Mouse (Mus musculus): ENCODE data around the gene Ttc9c. TPM values are rescaled to one million over a fixed set of nuclear protein-coding genes. Genes with fewer than 3 reads are reported as not detected.

Gene Ttc9c
- polyA plus RNA-seq, 1 experiment from 2014 or later, result 37.0 TPM

DNA sequence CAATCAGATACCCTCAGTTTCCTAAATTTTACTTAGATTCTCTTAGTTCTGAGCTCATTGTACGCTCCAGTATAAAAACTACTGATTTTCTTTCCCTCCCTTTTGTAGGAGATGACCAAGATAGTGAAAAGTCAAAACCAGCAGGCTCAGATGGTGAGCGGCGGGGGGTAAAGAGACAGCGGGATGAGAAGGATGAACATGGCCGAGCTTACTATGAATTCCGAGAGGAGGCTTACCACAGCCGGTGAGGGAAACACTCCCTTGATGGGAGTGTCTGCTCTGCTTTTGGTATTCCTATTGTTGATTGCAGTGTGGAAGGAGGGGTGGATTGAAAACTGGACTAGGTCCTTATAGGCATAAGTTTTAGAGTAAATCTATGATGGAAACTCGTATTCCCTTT lies 3.6 kb upstream of the Ttc9c start:
- WGBS, result 73% methylated on average over 8 of the region's 8 CpGs
- Histone ChIP-seq H3K9me3 (replicated peaks) (no peaks in the 10 kb centered on the region), H3K36me3 (peaks cover 49% of the 10 kb centered on the region), H3K4me2 (peak overlapping the region; percentile 48), H3K4me1 (replicated peaks) (peaks cover 18% of the 10 kb centered on the region), H3K27me3 (replicated peaks) (no peaks in the 10 kb centered on the region), H3K9ac (0 out of 2 replicates have a peak overlapping the region, but pooled peaks have one; percentile 46), H3K4me3 (peak overlapping the region; percentile 97), H3K27ac (ENCODE audit: poor library complexity, severe bottlenecking) (no peak overlapping the region)
- no peak for ATAC-seq (ENCODE audit: insufficient number of reproducible peaks, low FRiP score)

GRCm38 (mm10) chr19:8821146-8821545 lies 2.0 kb upstream of the Ttc9c start:
- Histone ChIP-seq H3K4me2 (peak overlapping the region; percentile 95), H3K36me3 (peaks cover 43% of the 10 kb centered on the region), H3K4me3 (peak overlapping the region; percentile 97), H3K27me3 (replicated peaks) (no peaks in the 10 kb centered on the region), H3K9me3 (replicated peaks) (no peaks in the 10 kb centered on the region), H3K4me1 (replicated peaks) (peaks cover 26% of the 10 kb centered on the region), H3K27ac (ENCODE audit: poor library complexity, severe bottlenecking) (peak overlapping the region; percentile 99; the same call in 1 of the 2 replicates), H3K9ac (peak overlapping the region; percentile 98)
- under 1% methylated on average over 7 of the region's 7 CpGs for WGBS
- ATAC-seq (ENCODE audit: insufficient number of reproducible peaks, low FRiP score), result no peak

DNA sequence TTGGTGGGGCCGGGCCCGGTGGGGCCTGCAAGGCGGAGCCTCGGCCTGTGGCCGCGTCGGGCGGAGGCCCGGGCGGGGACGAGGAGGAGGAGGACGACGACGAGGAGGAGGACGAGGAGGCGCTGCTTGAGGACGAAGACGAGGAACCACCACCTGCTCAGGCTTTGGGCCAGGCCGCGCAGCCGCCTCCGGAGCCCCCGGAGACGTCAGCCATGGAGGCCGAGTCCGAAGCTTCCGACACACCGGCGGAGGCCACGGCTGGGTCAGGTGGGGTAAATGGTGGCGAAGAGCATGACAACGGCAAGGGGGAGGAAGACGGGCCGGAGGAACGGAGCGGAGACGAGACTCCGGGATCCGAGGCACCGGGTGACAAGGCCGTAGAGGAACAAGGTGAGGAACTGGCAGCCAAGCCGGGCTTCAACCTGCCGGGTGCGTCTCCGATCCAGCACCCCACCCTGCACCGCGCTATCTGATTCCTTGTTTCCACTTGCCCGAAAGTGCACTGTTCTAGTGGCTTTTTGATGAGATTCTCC lies 1.4 kb upstream of the Ttc9c start:
- Histone ChIP-seq H3K27ac (ENCODE audit: poor library complexity, severe bottlenecking) (peak overlapping the region; percentile 99), H3K4me2 (peak overlapping the region; percentile 95), H3K27me3 (replicated peaks) (no peaks in the 10 kb centered on the region), H3K9ac (peak overlapping the region; percentile 98), H3K9me3 (replicated peaks) (no peaks in the 10 kb centered on the region), H3K4me3 (peak overlapping the region; percentile 97), H3K4me1 (replicated peaks) (peaks cover 26% of the 10 kb centered on the region), H3K36me3 (peaks cover 41% of the 10 kb centered on the region)
- ATAC-seq (ENCODE audit: insufficient number of reproducible peaks, low FRiP score), result peak; percentile 44
- under 1% methylated on average over 46 of the region's 48 CpGs for WGBS

DNA sequence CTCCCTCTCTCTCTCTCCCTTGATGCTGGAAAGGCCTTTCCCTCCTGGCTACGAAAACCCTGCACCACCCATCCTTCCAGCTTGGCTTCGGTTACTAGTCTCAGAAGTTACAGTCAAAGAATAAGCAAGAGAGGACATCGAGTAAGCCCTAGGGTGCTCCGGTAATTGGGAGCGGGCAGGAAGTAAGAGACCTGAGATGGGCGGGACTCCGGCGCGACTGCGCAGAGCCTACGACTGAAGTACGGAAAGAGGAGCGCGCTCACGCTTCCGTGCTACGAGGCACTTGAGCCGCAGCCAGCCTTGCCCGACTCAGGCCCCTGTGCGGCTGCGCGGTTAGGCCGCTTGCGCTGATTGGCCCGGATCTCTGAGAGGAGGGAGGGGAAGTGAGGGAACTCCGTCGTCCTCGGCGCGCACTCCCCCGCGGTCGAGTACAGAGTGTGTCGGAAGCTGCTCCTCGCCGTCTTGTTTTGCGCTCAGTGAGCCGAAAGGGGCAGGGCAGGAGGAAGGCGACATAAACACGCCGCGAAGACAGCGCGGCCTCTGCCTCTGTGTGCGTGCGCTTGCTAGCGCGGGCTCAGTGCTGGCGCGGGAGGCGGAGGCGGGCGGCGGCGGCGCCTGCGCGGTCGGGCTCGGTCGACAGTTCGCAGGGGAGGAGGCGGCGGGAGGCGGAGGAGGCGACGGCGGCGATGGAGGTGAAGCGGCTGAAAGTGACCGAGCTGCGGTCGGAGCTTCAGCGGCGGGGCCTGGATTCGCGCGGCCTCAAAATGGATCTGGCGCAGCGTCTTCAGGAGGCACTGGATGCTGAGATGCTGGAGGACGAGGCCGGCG lies 677 bp upstream of the Ttc9c start, which contains the start of gene Hnrnpul2:
Gene Hnrnpul2 (plus strand): TSS at position 415 of the 828 bp plus-strand sequence.
- H3K36me3 ChIP-seq, result peaks cover 41% of the 10 kb centered on the region
- H3K4me1 ChIP-seq (replicated peaks), result peaks cover 26% of the 10 kb centered on the region
- H3K4me2 ChIP-seq, result peak within 1 kb of the TSS; percentile 95
- H3K27ac ChIP-seq (ENCODE audit: poor library complexity, severe bottlenecking), result peak within 1 kb of the TSS; percentile 99
- H3K4me3 ChIP-seq, result peak within 1 kb of the TSS; percentile 97
- peak; percentile 95 for ATAC-seq (ENCODE audit: insufficient number of reproducible peaks, low FRiP score)
- H3K27me3 ChIP-seq (replicated peaks), result no peaks in the 10 kb centered on the region
- 0% methylated on average over 82 of the region's 83 CpGs for WGBS
- peak within 1 kb of the TSS; percentile 98 for H3K9ac ChIP-seq
- no peaks in the 10 kb centered on the region for H3K9me3 ChIP-seq (replicated peaks)

DNA sequence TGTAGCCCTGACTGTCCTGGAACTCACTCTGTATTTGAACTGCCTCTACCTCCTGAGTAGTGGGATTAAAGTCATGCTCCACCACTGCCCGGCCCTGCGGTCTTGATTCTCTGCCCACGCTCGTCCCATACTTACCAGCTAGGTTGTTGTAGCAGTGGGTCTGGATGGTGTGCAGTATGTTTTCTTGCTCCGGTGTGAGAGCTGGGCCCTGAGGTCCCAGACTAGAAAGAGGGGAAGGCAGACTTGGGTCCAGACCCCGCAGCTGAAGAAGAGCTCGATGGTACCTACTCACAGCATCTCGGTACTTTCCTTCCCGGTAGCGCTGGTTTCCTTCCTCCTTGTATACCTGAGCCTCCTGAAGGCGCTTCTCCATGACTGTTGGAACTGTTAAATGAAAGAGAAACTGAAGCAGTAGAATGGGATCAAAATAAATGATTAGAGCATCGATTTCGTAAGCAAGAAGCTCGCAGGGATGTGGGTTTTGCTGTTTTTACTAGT lies 783 bp downstream of the Ttc9c start:
- H3K9me3 ChIP-seq (replicated peaks), result no peaks in the 10 kb centered on the region
- peaks cover 39% of the 10 kb centered on the region for H3K36me3 ChIP-seq
- H3K4me3 ChIP-seq, result peak overlapping the region; percentile 97
- peak overlapping the region; percentile 99 for H3K27ac ChIP-seq (ENCODE audit: poor library complexity, severe bottlenecking)
- no peak for ATAC-seq (ENCODE audit: insufficient number of reproducible peaks, low FRiP score)
- 26% methylated on average over 14 of the region's 14 CpGs for WGBS
- peak overlapping the region; percentile 86 for H3K9ac ChIP-seq
- peak overlapping the region; percentile 95 for H3K4me2 ChIP-seq
- H3K27me3 ChIP-seq (replicated peaks), result no peaks in the 10 kb centered on the region
- H3K4me1 ChIP-seq (replicated peaks), result peaks cover 26% of the 10 kb centered on the region

DNA sequence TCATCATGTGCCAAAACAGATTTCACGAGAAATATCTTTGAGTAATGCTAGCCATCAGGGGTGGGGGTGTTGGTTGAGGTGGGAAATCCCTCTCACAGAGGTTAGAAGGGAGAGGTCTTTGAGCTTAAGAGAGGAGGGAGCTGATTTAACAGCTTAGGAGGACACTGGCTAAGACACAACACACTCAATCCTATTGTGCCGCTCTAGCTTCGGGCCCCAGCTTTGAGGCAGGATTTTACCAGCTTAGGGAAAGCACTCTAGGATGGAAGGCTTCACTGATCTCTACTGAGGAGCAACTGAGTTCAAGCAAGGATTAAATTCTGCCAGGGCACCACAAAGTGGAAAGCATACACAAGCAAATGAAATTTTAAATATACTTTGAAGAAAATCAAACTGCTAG lies 2.1 kb downstream of the Ttc9c start:
- Histone ChIP-seq H3K9me3 (replicated peaks) (no peaks in the 10 kb centered on the region), H3K9ac (peak overlapping the region; percentile 30; the same call in 1 of the 2 replicates), H3K4me2 (peak overlapping the region; percentile 17; the same call in 1 of the 2 replicates), H3K36me3 (peaks cover 45% of the 10 kb centered on the region), H3K4me3 (no peak overlapping the region), H3K4me1 (replicated peaks) (peaks cover 18% of the 10 kb centered on the region), H3K27ac (ENCODE audit: poor library complexity, severe bottlenecking) (no peak overlapping the region), H3K27me3 (replicated peaks) (no peaks in the 10 kb centered on the region)
- ATAC-seq (ENCODE audit: insufficient number of reproducible peaks, low FRiP score), result no peak
- WGBS, result 82% methylated on average over 3 of the region's 3 CpGs

DNA sequence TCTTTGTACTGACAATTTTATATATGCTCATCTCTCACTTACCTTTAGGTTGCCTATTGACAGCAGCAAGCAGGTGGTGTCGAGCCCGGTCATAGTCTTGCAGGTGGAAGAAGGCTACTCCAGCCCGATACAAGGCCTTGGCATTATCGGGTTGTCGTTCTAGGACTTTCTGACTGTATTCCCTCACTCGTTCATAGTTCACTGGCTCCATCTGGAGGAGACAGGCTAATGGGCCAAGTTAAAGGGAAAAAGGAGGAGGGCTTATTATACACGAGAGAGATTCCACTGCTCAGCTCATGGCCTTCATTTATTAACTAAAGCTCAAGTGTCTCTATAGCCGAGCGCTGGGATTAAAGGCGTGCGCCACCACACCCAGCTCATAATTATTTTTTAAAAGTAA lies 3.3 kb downstream of the Ttc9c start:
- Histone ChIP-seq H3K4me2 (no peak overlapping the region), H3K4me1 (replicated peaks) (peaks cover 15% of the 10 kb centered on the region), H3K36me3 (peaks cover 54% of the 10 kb centered on the region), H3K27me3 (replicated peaks) (no peaks in the 10 kb centered on the region), H3K27ac (ENCODE audit: poor library complexity, severe bottlenecking) (no peak overlapping the region), H3K4me3 (no peak overlapping the region), H3K9me3 (replicated peaks) (no peaks in the 10 kb centered on the region), H3K9ac (no peak overlapping the region)
- no peak for ATAC-seq (ENCODE audit: insufficient number of reproducible peaks, low FRiP score)
- WGBS, result 81% methylated on average over 11 of the region's 11 CpGs

DNA sequence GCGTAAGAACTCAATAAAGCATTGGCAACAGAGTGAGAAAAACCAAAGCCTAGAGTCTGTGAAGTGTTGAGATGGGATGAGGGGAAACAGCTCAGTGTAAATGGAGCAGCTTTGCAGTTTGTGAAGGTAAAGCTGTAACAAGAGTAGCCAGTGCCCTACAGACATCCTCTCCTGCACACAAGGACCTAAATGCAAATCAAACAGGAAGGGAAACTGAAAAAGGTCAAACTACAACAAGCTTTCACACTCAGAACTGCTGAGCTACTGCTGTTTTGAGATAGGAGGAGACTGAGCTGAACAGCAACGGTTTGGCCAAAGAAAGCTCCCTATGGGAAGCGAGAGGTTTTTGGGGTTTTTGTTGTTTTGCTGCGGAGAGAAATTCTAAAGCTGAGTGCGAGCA lies 12.3 kb downstream of the Ttc9c start:
- H3K9ac ChIP-seq, result no peak overlapping the region
- no peak overlapping the region for H3K27ac ChIP-seq (ENCODE audit: poor library complexity, severe bottlenecking)
- H3K4me3 ChIP-seq, result no peak overlapping the region
- H3K4me1 ChIP-seq (replicated peaks), result peaks cover 12% of the 10 kb centered on the region
- H3K36me3 ChIP-seq, result peaks cover 64% of the 10 kb centered on the region
- WGBS, result 89% methylated on average over 5 of the region's 5 CpGs
- no peaks in the 10 kb centered on the region for H3K9me3 ChIP-seq (replicated peaks)
- H3K4me2 ChIP-seq, result no peak overlapping the region
- no peak for ATAC-seq (ENCODE audit: insufficient number of reproducible peaks, low FRiP score)
- H3K27me3 ChIP-seq (replicated peaks), result no peaks in the 10 kb centered on the region

GRCm38 (mm10) chr19:8803879-8804660 lies 15.1 kb downstream of the Ttc9c start:
- no peak overlapping the region for H3K4me3 ChIP-seq
- ATAC-seq (ENCODE audit: insufficient number of reproducible peaks, low FRiP score), result no peak
- peaks cover 12% of the 10 kb centered on the region for H3K4me1 ChIP-seq (replicated peaks)
- H3K4me2 ChIP-seq, result no peak overlapping the region
- H3K36me3 ChIP-seq, result peaks cover 43% of the 10 kb centered on the region
- no peaks in the 10 kb centered on the region for H3K9me3 ChIP-seq (replicated peaks)
- no peak overlapping the region for H3K9ac ChIP-seq
- 86% methylated on average over 11 of the region's 11 CpGs for WGBS
- H3K27me3 ChIP-seq (replicated peaks), result no peaks in the 10 kb centered on the region
- H3K27ac ChIP-seq (ENCODE audit: poor library complexity, severe bottlenecking), result no peak overlapping the region

GRCm38 (mm10) chr19:8803204-8803780 lies 15.8 kb downstream of the Ttc9c start:
- Histone ChIP-seq H3K36me3 (peaks cover 38% of the 10 kb centered on the region), H3K9me3 (replicated peaks) (no peaks in the 10 kb centered on the region), H3K4me1 (replicated peaks) (peaks cover 12% of the 10 kb centered on the region), H3K27me3 (replicated peaks) (no peaks in the 10 kb centered on the region), H3K4me3 (0 out of 2 replicates have a peak overlapping the region, but pooled peaks have one; percentile 67), H3K27ac (ENCODE audit: poor library complexity, severe bottlenecking) (no peak overlapping the region), H3K9ac (no peak overlapping the region), H3K4me2 (peak overlapping the region; percentile 72)
- no peak for ATAC-seq (ENCODE audit: insufficient number of reproducible peaks, low FRiP score)
- 85% methylated on average over 9 of the region's 9 CpGs for WGBS

Measured in heart, embryonic 12.5 days (tissue).